Mouse (Mus musculus) lung, postnatal 0 days (tissue): ENCODE results near the gene Plxnc1. TPM values are rescaled to one million over a fixed set of nuclear protein-coding genes. Genes with fewer than 3 reads are reported as not detected.

Experiments used
- ATAC-seq: fragments of 200-750 bp; cut with Nextera tagmentation; 2 replicates; pipeline ENCODE4 v1.8.0; 2017; ENCODE audit warnings: moderate library complexity
- DNase-seq: peaks from one replicate; pipeline ENCODE4 v3.0.0-alpha.2; 2016; ENCODE audit warnings: low spot score
- H3K27ac ChIP-seq: fragments of 300-500 bp; sonication (generic); 2 replicates; pipeline ENCODE4 v1.5.1; 2014; ENCODE audit warnings: antibody characterized with exemption, mild to moderate bottlenecking, low read length, mixed read lengths
- H3K27me3 ChIP-seq: fragments of 300-500 bp; sonication (generic); replicated peaks from 2 replicates; pipeline ENCODE4 v1.6.1; 2014; ENCODE audit warnings: low read length, mixed read lengths; ENCODE audit not compliant: insufficient read depth
- H3K36me3 ChIP-seq: fragments of 300-500 bp; sonication (generic); 2 replicates; pipeline ENCODE4 v1.6.1; 2014; ENCODE audit warnings: low read length, mixed read lengths; ENCODE audit not compliant: insufficient read depth
- H3K4me1 ChIP-seq: fragments of 300-500 bp; sonication (generic); 2 replicates; pipeline ENCODE4 v1.6.1; 2014; ENCODE audit warnings: antibody characterized with exemption, low read depth, low read length, mixed read lengths; ENCODE audit not compliant: insufficient read depth
- H3K4me2 ChIP-seq: fragments of 300-500 bp; sonication (generic); replicated peaks from 2 replicates; pipeline ENCODE4 v1.6.1; 2014; ENCODE audit warnings: low read depth, mild to moderate bottlenecking, low read length, moderate library complexity, mixed read lengths
- H3K4me3 ChIP-seq: fragments of 300-500 bp; sonication (generic); 2 replicates; pipeline ENCODE4 v1.5.1; 2014; ENCODE audit warnings: low read depth, low read length
- H3K9ac ChIP-seq: fragments of 300-500 bp; sonication (generic); replicated peaks from 2 replicates; pipeline ENCODE4 v1.6.1; 2014; ENCODE audit warnings: low read depth, mild to moderate bottlenecking
- H3K9me3 ChIP-seq: fragments of 300-500 bp; sonication (generic); 2 replicates; pipeline ENCODE4 v1.6.1; 2016; ENCODE audit warnings: low read length, mixed read lengths
- CTCF ChIP-seq: IDR thresholded peaks from 2 replicates; pipeline ENCODE4 v1.5.1; 2016; ENCODE audit warnings: antibody characterized with exemption, mild to moderate bottlenecking
- EP300 ChIP-seq: IDR thresholded peaks from 2 replicates; pipeline ENCODE4 v1.6.1; 2016; ENCODE audit warnings: antibody characterized with exemption, mild to moderate bottlenecking, control low read depth
- WGBS: fragments of 180-500 bp; shearing (Covaris S2); extraction: QIAGEN DNeasy Blood & Tissue Kit; methylation state at CpG from one replicate; pipeline ENCODE4 v1.1.7; 2014; 5-methylcytosine and 5-hydroxymethylcytosine counted together
- polyA plus RNA-seq: library from polyadenylated mRNA; unstranded; fragments of >200 nt; fragmentation: Nextera tagmentation; extraction: Ambion mirVana; gene quantifications from 2 replicates; pipeline ENCODE4 v1.2.1, GENCODE M21; 2015

Plxnc1 gene
- polyA plus RNA-seq, 1 experiment from 2014 or later, result 3.2 TPM

DNA sequence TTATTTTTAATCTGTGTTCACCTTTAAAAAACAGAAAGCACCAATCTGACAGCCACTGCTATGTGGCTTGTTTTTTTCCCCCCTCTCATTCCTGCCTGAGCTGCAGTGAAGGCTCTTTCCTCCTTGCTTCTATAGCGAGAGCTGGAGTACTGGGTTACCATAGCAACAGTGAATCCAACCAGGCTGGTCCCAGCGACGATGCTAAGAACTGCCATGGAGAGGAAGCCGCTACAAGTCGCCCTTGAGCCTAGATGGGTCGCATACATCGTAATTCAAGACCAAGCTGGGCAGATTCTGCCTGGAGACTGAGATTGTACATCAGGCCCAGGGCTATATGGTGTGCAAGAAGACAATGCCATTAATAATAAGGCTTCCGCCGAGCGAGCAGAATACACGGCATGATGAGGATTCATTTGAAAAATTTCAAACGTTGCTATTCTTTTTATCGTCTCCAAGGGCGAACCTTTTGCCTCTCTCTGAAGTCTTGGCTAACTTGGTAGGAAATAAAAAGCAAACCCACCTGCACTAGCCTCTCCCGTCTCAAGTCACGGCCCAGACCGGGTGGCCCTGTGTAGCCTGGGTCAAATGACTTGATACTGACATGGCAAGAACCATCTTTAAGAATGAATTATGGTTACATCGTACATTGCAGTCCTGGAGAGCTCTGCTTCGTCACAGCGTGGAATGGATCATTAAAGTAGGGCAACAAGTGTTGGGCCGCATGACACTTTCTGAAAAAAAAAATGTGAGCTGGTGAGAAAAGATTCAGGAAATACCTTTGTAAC, 38.8 kb downstream of the Plxnc1 start:
- TF ChIP-seq EP300 (no peak), CTCF (no peak)
- peak; percentile 68 for DNase-seq
- no peaks in the 10 kb centered on the region for H3K4me1 ChIP-seq
- no peaks in the 10 kb centered on the region for H3K36me3 ChIP-seq
- H3K27ac ChIP-seq, result no peak overlapping the region
- 40% methylated on average over 21 of the region's 21 CpGs for WGBS
- no peak overlapping the region for H3K9ac ChIP-seq
- no peaks in the 10 kb centered on the region for H3K27me3 ChIP-seq
- no peaks in the 10 kb centered on the region for H3K9me3 ChIP-seq
- no peak overlapping the region for H3K4me3 ChIP-seq
- ATAC-seq, result no peak
- H3K4me2 ChIP-seq, result no peak overlapping the region

DNA sequence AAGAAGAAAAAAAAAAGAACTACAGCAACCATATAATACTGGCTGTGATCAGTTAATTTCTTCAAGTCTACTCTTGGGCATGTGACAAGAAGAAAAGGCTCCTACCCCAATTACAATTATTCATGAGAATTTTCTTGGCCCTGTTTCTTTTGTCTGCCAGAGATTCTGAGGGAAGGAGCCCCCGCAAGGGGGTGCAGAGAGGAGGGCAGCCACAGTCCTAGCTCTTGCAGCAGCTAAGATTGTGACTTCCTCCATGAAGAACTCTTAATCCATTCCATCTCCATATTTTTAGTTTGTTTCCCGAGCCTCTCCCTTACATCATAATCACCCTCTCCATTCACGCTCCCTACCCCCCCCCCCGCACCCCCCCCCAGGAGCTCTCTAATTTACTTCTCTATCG, 39.4 kb downstream of the Plxnc1 start:
- no peak for ATAC-seq
- Histone ChIP-seq H3K9ac (no peak overlapping the region), H3K27me3 (no peaks in the 10 kb centered on the region), H3K36me3 (no peaks in the 10 kb centered on the region), H3K9me3 (no peaks in the 10 kb centered on the region), H3K4me2 (no peak overlapping the region), H3K4me3 (no peak overlapping the region), H3K4me1 (no peaks in the 10 kb centered on the region), H3K27ac (no peak overlapping the region)
- TF ChIP-seq CTCF, result no peak
- no peak for TF ChIP-seq EP300
- DNase-seq, result no peak
- WGBS, result 43% methylated on average over 3 of the region's 5 CpGs

DNA sequence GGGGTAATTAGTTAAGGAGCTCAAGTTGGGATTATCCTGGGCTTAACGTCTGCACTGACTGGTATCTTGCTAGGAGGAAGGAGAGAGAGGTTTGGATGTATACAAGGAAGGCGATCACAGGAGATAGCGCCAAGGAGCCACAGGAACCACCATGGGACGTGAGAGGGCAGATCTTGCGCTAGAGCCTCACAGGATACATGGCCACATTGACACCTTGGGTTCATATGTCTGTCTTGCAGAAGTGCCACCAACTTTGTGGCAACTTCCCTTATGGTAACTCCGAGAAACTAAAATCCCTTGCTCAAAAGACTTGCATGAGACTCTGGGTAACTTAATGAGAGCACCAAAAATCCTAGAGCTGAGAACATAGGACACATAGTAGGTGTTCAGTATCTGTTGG, 47.7 kb downstream of the Plxnc1 start:
- Histone ChIP-seq H3K9me3 (no peaks in the 10 kb centered on the region), H3K9ac (no peak overlapping the region), H3K27me3 (no peaks in the 10 kb centered on the region), H3K4me1 (no peaks in the 10 kb centered on the region), H3K4me2 (no peak overlapping the region), H3K36me3 (no peaks in the 10 kb centered on the region), H3K4me3 (no peak overlapping the region), H3K27ac (no peak overlapping the region)
- no peak for ATAC-seq
- 88% methylated on average over 6 of the region's 6 CpGs for WGBS
- no peak for TF ChIP-seq CTCF
- TF ChIP-seq EP300, result no peak
- DNase-seq, result no peak

- 89% methylated on average over 2 of the region's 2 CpGs for WGBS
- Histone ChIP-seq H3K27ac (no peak overlapping the region), H3K27me3 (no peaks in the 10 kb centered on the region), H3K4me3 (no peak overlapping the region), H3K9me3 (no peaks in the 10 kb centered on the region), H3K4me1 (no peaks in the 10 kb centered on the region), H3K4me2 (no peak overlapping the region), H3K36me3 (no peaks in the 10 kb centered on the region), H3K9ac (no peak overlapping the region)
- DNase-seq (no peak), ATAC-seq (no peak)
- no peak for TF ChIP-seq EP300
- no peak for TF ChIP-seq CTCF
Observed at GRCm38 (mm10) chr10:94896311-94896710, 48.3 kb downstream of the Plxnc1 start.

DNA sequence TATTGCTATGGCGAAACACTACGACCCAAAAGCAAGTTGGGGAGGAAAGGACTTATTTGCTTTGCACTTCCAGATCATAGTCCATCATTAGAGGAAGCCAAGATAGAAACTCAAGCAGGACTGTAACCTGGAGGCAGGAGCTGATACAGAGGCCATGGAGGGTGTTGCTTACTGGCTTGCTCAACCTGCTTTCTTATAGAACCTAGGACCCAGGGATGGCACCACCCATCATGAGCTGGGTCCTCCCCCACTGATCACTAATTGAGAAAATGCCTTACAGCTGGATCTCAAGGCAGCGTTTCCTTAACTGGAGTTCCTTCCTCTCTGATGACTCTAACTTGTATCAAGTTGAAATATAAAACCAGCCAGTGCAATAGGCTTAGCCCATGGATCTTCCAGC, 48.8 kb downstream of the Plxnc1 start:
- ATAC-seq (no peak), DNase-seq (no peak)
- Histone ChIP-seq H3K4me2 (no peak overlapping the region), H3K36me3 (no peaks in the 10 kb centered on the region), H3K27ac (no peak overlapping the region), H3K4me1 (no peaks in the 10 kb centered on the region), H3K9me3 (no peaks in the 10 kb centered on the region), H3K9ac (no peak overlapping the region), H3K4me3 (no peak overlapping the region), H3K27me3 (no peaks in the 10 kb centered on the region)
- TF ChIP-seq EP300, result no peak
- no peak for TF ChIP-seq CTCF
- 61% methylated on average over 3 of the region's 3 CpGs for WGBS

DNA sequence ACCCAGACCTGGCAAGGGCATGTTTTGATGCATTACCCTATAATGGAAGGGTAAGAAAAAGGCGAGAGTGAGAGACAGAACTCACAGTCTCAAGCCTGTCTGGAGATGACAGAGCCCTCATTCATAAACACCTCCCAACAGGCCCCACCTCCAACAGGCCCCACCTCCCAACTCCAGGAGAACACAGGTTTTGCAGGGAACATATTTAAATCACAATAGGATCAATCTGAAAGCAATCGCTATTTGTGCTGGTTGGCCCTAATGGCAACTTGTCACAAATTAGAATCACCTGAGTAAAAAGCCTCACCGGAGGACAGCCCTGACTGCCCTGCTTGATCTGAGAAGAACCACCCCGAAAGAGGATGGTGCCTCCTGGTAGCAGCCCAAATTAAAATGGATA, 54.9 kb downstream of the Plxnc1 start:
- Histone ChIP-seq H3K9ac (no peak overlapping the region), H3K4me1 (no peaks in the 10 kb centered on the region), H3K4me2 (no peak overlapping the region), H3K9me3 (no peaks in the 10 kb centered on the region), H3K4me3 (no peak overlapping the region), H3K36me3 (no peaks in the 10 kb centered on the region), H3K27me3 (no peaks in the 10 kb centered on the region), H3K27ac (no peak overlapping the region)
- WGBS, result 74% methylated on average over 4 of the region's 4 CpGs
- ATAC-seq (no peak), DNase-seq (no peak)
- TF ChIP-seq EP300 (no peak), CTCF (no peak)

GRCm38 (mm10) chr10:94883216-94883615, 61.4 kb downstream of the Plxnc1 start:
- Histone ChIP-seq H3K36me3 (no peaks in the 10 kb centered on the region), H3K27me3 (no peaks in the 10 kb centered on the region), H3K4me2 (no peak overlapping the region), H3K27ac (no peak overlapping the region), H3K4me1 (no peaks in the 10 kb centered on the region), H3K4me3 (no peak overlapping the region), H3K9ac (no peak overlapping the region), H3K9me3 (no peaks in the 10 kb centered on the region)
- DNase-seq (no peak), ATAC-seq (no peak)
- TF ChIP-seq CTCF (no peak), EP300 (no peak)
- 82% methylated on average over 6 of the region's 6 CpGs for WGBS
